Mouse (Mus musculus) monocyte, adult 2 months (primary cell): ENCODE measurements around the gene B4gat1.

Source experiments
- DNase-seq, 2 experiments: peaks; one replicate each; pipeline ENCODE4 v3.0.0; 2022; ENCODE audit warnings: low spot score in 2 of 2, low read depth in 1 of 2

B4gat1 gene

GRCm38 (mm10) chr19:5058801-5059771, 20.5 kb downstream of the B4gat1 start:
- DNase-seq = no peak

GRCm38 (mm10) chr19:5060365-5061330, 22.0 kb downstream of the B4gat1 start:
- DNase-seq = no peak

- DNase-seq = no peak
Observed at GRCm38 (mm10) chr19:5062041-5062440, 23.4 kb downstream of the B4gat1 start.

GRCm38 (mm10) chr19:5062446-5062845, 23.8 kb downstream of the B4gat1 start:
- DNase-seq = no peak

- no peak for DNase-seq
Observed at GRCm38 (mm10) chr19:5065104-5065503, 26.5 kb downstream of the B4gat1 start.

- no peak for DNase-seq
Observed at GRCm38 (mm10) chr19:5067040-5067799, 28.6 kb downstream of the B4gat1 start.

GRCm38 (mm10) chr19:5067867-5068569, 29.4 kb downstream of the B4gat1 start, which contains the start of gene Cd248:
Cd248 (plus strand) TSS chr19:5068078.
- DNase-seq = no peak

GRCm38 (mm10) chr19:5068570-5069234, 30.1 kb downstream of the B4gat1 start:
- no peak for DNase-seq

- DNase-seq = no peak
Observed at GRCm38 (mm10) chr19:5069486-5069885, 30.9 kb downstream of the B4gat1 start.

GRCm38 (mm10) chr19:5069978-5070377, 31.4 kb downstream of the B4gat1 start:
- no peak for DNase-seq

GRCm38 (mm10) chr19:5071077-5071476, 32.5 kb downstream of the B4gat1 start:
- no peak for DNase-seq

GRCm38 (mm10) chr19:5071545-5072369, 33.1 kb downstream of the B4gat1 start:
- DNase-seq = no peak

- no peak for DNase-seq
Observed at GRCm38 (mm10) chr19:5072389-5073019, 33.9 kb downstream of the B4gat1 start.

GRCm38 (mm10) chr19:5073028-5073427, 34.4 kb downstream of the B4gat1 start:
- no peak for DNase-seq

- no peak for DNase-seq
Observed at GRCm38 (mm10) chr19:5073518-5073917, 34.9 kb downstream of the B4gat1 start.

- no peak for DNase-seq
Observed at GRCm38 (mm10) chr19:5079279-5079678, 40.7 kb downstream of the B4gat1 start.

- DNase-seq = no peak
Observed at GRCm38 (mm10) chr19:5082005-5082404, 43.4 kb downstream of the B4gat1 start.

- DNase-seq = no peak
Observed at GRCm38 (mm10) chr19:5082596-5082995, 44.0 kb downstream of the B4gat1 start.
